Mouse (Mus musculus): ENCODE measurements around the gene Brsk1. TPM values are rescaled to one million over a fixed set of nuclear protein-coding genes. Genes with fewer than 3 reads are reported as not detected.
A peak's percentile ranks its signal among the peaks of the same experiment; 100 is the strongest.

Gene Brsk1
- total RNA-seq, 2 experiments from 2014 or later: 258 to 262 TPM

DNA sequence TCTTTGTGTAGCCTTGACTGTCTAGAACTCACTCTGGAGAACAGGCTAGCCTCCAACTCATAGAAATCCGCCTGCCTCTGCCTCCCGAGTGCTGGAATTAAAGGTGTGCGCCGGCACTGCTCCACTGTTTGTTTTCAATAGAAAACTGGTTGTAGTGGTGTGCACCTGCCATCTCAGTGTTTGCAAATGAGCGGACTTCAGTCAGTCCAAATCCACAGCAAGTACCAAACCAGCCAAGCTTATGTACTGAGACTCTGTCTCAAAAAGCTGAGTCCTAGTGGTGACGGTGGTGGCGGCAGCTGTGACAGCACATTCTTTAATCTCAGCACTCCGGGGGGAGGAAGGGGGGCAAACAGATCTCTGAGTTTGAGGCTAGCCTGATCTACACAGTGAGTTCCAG, 21.9 kb upstream of the Brsk1 start:
- no peak for DNase-seq
- intact Hi-C loops (cut with DNase I): no loop called here

DNA sequence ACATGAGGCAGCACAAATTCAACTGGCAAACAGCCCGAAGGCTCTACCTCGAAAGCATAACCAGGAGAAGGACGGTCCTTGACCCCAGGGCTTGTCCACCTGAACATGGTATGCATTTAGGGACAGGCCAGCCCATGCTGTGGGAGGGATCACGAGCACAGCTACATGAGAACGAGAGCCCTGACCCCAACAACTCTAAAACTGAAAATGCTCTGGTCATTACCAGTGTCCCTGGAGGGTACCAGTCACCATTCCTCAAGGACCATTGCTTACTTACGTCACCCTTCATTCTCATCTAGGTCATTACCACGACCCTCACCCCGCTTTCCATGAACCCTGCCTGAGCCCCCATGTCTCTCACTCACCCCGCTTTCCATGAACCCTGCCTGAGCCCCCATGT, 21.2 kb upstream of the Brsk1 start:
- intact Hi-C loops (cut with DNase I): no loop called here
- no peak for DNase-seq

DNA sequence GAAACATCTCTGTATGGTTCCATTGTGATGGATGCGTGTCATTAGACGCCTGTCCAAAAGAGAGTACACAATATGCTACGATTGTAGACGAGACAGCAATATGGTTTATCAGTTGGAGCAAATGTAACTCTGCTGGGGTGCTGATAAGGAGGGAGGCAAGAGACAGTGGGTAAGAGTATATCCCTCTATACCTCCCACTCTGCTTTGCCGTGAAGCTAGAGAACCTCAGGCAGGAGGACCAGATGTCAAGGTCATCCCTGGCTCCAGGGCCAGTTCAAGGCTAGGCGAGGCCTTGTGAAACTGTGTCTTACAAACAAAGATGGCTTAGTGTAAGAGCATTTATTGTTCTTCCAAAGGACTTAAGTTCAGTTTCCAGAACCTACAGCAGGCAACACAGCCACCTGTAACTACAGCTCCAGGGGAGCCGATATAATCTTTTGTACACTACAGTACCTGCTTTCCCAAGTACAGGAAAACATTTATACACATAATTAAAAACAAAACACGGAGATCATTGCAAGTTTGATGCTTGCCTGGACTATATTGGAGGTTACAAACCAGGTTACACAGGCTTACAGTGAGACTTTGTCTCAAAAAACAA, 19.6 kb upstream of the Brsk1 start:
- intact Hi-C loops (cut with DNase I): no loop called here
- DNase-seq: no peak

DNA sequence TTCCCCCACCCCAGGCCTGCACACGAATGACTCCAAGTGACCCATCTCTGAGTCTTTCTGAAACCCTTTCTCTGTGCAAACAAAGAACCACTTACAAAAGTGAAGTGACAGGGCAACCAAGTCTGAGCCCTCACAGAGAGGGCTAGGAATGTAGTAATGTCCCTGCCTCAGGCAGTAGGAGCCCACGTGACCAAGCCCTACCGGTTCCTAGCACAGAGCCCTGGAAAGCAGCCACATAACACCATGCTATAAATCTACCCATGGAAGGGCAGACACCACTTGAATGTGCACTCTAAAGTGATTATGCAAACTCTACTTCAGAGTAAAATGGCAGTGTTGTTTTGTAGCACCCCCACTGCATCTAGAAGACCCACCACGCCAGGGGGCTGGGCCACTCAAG, 18.4 kb upstream of the Brsk1 start:
- intact Hi-C loops (cut with DNase I): no loop called here

DNA sequence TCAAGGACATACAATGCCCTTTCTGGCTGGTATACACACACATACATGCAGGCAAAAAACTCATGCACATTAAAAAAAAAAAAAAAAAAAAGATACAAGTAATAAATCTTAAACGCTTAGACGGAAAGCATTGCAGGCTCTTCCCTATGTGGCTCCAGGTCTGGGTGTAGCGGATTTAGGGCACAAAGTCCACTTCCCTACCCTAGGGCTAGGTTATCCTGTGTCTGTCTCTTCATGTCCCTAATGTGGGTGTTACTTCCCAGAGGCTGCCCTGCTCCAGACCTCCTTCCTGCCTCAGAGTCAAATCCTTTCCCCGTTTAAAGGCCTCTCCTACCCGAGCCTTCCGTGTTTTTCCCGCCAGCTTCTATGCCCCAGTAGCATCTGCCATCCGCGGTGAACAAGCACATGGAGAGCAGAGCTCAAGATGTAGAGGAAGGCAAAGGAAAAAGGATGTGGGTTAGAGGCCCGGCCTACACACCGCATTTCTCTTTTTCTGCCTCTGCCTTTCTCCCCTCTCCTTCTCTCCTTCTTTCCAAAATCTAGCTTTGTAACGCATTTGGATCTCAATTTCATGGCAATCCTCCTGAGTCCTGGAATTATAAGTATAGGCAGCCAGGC, 16.2 kb upstream of the Brsk1 start:
- no peak for DNase-seq
- intact Hi-C loops (cut with DNase I): no loop called here

More for the DNA sequence above, 18.4 kb upstream of the Brsk1 start:
- DNase-seq: no peak

DNA sequence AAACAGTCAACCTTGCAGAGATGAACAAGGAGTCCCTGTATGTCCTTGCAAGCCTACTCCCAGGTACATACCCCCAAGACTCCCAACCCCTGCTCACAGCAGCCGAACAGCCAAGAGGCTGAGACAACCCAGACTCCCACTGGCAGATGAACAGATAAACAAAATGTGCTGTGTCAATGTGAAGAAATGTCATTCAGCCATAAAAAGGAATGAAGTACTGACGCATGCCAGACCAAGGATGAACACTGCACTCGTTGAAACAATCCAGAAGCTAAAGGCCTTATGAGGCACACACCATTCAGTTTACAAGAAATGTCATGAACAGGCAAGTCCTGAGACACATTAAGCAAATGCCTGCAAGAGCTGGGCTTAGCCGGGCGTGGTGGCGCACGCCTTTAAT, 15.2 kb upstream of the Brsk1 start:
- DNase-seq: no peak
- intact Hi-C loops (cut with DNase I): no loop called here

DNA sequence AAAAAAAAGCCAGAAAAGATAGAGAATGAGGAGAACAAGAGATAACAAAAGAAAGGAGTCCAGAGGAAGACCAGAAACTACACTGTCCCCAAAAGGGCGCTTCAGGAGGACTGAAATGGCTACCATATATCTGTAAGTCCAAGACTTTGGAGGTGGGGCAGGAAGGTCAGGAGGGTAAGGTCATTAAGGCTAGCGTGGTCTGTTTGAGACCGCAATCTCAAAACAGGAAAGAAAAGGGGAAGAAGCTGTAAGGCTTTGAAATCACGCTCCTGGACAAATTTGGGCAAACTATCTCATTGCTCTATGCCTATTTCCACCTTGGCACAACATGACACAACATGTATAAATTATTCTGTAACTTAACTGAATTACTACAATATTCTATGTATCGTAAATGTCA, 7.1 kb upstream of the Brsk1 start:
- DNase-seq: no peak
- intact Hi-C loops (cut with DNase I): no loop called here

DNA sequence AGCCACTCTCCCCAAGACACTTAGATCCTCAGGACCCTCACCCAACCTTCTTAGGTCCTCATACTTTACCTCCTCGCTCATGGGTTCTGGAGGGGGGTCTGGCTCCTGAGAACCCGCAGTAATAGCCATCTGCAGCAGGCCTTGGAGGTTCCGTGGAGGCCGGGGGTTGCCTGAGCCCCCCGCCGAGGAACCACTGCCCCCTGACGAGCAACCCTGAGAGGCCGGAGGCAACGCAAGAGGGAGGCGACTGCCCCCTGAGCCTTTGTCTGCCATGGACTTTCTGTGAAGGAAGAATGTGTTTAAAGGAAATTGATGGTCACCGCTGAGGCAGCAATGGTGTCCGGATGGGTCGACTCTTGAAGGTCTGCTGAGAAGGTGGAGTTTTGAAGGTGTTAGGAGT, 6.2 kb upstream of the Brsk1 start:
- intact Hi-C loops (cut with DNase I): no loop called here
- DNase-seq: no peak

DNA sequence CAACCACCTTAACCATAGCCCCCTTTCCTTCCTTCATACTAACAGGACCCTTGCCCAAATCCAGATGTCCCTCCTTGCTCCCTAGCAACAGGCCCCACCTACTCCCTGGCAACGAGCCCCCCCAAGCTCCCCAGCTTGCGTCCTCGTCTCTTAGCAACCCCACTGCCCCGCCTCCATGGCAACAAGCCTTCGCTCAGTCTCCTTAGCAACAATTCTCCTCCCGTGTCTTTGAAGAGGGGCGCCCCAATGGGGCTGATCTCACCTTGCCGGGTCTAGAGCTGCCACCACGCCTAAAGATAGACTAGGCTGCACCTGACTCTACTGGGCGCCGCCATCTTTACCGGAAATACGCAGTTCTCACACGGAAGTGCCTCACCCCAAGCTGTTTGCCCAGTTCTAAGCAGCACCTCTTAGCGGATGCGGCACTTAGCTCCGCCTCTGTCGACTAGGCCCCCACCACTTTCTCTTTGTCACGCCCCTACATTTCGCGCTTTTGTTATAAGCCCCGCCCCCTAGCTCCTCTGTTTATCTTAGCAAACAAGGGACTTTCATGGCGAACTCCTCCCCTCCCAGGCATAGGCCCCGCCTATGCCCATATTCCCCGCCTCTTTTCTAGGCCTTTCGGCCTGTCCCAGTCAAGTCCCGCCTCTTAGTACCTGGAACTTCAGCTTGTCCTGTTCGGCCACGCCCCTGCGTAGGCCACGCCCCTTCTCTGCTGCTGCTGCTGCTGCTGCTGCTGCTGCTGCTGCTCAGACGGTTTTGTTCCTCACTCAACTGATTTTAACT, 5.6 kb upstream of the Brsk1 start, which contains the start of gene Hspbp1:
Gene Hspbp1 (minus strand): TSS at position 437 of the 786 bp plus-strand sequence.
- intact Hi-C loops (cut with DNase I): no loop called here
- DNase-seq: peak; percentile 90

DNA sequence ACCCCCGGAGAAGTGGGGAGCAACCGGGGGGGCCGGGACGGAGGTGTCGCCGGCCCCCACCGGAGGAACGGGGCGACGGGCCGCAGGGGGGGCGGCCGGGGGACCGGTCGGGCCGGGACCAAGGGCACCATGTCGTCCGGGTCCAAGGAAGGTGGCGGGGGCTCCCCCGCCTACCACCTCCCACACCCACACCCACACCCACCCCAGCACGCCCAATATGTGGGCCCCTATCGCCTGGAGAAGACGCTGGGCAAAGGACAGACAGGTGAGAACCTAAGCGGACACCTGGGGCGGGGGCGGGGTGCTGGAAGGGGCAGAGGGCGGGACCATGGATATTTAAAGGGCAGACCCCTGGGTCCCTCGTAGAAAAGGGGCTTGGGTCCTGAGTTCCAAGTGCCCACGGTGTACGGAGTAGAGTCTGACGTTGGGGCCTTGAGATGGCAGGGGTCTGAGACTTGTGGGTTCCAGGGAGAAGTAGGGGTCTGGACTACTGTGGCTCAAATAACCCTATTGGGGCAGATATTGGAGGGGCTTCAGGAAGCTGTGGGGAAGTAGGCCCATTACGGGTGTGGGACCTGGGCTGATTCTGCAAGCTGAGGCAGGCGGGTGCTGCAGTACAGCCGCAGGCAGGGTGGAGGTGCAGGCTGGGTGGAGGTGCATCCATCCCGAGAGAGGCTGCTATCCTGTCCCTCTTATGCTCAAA, 698 bp downstream of the Brsk1 start:
- DNase-seq: peak; percentile 30

DNA sequence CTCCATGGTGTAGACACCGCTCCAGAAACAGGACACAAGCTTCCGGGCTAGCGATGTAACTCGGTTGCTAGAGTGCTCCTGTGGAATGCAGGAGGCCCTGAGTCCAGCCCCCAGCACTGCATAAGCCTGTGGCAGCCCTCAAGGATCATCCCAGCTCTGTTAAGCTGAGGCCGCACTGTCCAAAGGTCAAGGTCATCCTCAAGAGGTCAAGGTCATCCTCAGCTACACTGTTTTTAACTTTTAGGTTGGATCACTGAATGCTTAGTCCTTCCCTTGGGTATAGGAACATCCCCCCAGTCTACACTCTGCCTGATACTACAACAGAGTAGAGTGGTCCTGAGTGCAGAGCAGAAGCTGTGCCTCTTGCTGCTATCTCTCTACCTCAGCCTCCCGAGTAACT, 2.6 kb downstream of the Brsk1 start:
- intact Hi-C loops (cut with DNase I): no loop called here
- DNase-seq: no peak

More for the DNA sequence above, 698 bp downstream of the Brsk1 start:
- intact Hi-C loops (cut with DNase I): no loop called here

DNA sequence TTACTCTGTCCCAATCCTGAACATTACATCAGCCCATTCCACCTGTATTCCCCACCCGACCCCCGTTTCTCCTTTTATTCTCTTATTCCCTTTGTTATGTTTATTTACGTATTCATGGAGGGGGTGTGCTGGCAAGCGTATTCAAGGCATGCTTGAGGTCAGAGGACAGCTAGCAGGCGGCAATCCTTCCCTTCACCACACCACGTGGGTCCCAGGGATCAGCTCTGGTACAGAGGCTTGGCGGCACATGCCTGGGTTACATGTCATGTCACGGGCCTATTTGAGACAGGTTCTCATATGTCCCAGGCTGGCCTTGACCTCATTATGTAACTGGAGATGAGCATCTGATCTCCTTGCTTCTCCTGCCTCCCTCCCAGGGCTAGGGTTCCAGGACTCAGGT, 11.9 kb downstream of the Brsk1 start:
- no peak for DNase-seq
- intact Hi-C loops (cut with DNase I): loop anchor here (10.0 kb wide), 1 partner anchor 92 kb away; the partner anchor contains the start of gene Rpl28

DNA sequence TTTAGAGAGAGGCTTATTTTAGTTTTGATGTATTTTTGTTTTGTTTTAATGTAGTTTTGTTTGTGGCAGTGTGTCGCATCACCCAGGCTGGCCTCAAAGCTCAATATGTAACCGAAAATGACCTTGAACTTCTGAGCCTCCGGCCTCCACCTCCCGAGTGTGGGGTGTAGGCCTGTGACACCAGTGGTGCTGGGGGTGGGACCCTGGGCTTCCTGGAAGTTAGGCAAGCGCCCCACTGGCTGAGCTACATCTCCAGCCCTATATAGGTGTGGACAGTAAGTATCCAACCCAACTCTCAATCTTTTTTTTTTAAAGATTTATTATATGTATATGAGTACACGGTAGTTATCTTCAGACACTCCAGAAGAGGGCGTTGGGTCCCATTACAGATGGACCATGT, 12.8 kb downstream of the Brsk1 start:
- intact Hi-C loops (cut with DNase I): loop anchor here (10.0 kb wide), 1 partner anchor 92 kb away; the partner anchor contains the start of gene Rpl28
- DNase-seq: no peak

DNA sequence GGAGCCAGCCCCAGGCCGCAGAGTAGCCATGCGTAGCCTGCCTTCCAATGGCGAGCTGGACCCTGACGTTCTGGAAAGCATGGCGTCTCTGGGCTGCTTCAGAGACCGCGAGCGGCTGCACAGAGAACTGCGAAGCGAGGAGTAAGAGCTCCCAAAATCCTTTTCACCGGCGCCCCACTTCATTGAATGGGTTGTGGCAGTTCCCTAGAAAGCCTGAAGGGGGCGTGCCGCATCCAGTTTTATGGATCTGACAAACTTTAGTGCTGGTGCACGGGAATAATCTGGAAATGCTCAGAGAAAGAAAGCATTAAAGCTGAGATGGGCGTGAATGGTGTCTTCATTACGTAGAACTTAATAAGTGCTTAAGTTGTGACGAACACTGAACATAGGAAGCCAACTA, 14.7 kb downstream of the Brsk1 start:
- intact Hi-C loops (cut with DNase I): loop anchor here (10.0 kb wide), 1 partner anchor 90 kb away; the partner anchor contains the start of gene Rpl28
- DNase-seq: peak; percentile 58

DNA sequence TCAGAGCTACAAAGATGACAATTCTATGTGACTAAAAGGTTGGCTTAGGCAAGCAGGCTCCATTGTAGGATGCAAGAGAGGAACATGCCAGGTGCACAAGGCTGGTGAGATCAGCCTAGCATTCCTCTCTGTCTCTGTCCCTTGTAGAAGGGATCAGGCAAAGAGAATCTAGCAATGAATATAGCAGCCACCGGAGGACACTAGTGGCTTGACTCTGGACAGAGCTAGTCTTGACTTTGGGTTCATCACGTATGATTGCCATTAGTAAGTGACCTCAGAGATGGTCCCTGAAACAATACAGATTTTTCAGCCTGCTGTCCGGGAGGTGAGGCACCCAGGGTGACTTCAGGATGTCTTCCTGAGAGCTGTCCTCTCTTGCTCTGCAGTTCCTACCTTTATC, 22.2 kb downstream of the Brsk1 start:
- intact Hi-C loops (cut with DNase I): no loop called here
- DNase-seq: no peak

DNA sequence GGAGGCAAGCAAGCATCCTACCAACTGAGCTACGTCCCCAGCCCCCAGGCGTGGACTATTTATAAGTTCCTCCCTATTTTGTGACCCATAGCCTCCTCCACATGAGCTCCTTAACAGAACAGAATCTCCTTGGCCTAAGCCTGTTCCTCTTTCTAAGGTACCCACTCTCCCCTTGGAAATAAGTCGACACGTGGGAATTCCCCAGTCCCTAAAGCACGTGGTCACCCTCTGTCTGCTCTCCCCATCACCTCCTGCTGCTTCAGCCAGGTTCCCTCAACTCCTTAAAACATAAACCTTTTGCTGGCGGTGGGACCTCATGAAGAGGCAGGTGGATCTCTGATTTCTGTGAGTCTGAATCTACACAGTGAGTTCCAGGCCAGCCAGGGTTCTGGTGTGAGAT, 26.6 kb downstream of the Brsk1 start:
- intact Hi-C loops (cut with DNase I): no loop called here
- no peak for DNase-seq

DNA sequence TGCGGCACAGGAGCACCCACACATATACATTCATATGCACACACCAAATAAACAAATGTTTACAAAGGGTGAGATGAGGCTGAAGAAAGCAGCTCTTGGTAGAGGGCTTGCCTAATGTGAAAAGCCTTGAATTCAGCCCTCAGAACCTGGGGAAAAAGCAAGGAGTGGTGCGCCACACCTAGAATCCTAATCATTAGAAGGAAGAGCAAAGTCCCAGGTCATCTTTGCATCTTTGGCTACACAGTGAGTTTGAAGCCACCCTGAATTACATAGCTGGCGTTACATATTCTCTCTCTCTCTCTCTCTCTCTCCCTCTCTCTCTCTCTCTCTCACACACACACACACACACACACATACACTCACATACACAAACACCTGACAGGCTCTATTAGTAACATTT, 28.9 kb downstream of the Brsk1 start:
- intact Hi-C loops (cut with DNase I): no loop called here
- no peak for DNase-seq

DNA sequence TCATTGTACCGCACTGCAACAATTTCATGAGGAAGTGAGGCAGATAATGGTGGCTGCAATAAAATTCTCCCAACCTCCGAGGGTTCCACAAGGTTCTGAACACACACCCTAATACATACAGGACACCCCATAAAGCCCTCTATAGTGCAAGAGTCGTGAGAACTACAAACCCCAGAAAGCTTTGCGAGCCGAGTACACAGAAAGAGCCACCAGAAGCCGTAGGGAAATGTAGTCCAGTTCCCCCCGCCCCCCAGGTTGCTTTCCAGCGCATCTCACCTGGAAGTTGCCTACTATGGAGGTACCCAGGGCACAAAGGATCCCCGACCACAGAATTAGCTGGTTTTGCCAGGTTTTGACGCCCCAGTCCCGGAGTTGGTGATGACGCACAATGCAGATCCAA, 33.1 kb downstream of the Brsk1 start:
- intact Hi-C loops (cut with DNase I): no loop called here
- DNase-seq: peak; percentile 42

DNA sequence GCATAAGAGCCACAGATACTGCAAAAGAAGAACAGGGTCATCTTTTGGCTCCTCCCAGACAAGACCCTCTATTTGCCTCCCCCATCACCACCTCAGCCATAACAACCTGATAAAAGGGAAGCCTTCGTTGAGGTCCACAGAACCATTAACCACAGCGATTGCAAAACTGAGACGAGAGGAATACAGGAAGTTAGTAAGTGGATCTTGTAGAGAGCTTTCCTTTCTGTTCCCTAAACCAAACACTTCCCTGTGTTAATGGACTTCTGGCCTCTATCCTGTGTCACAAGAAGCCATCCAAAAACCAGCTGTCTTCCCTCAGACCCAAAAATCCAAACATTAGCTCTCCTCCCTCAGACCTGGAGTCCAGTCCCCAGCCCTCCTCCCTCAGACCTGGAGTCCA, 34.0 kb downstream of the Brsk1 start:
- DNase-seq: no peak
- intact Hi-C loops (cut with DNase I): no loop called here

DNA sequence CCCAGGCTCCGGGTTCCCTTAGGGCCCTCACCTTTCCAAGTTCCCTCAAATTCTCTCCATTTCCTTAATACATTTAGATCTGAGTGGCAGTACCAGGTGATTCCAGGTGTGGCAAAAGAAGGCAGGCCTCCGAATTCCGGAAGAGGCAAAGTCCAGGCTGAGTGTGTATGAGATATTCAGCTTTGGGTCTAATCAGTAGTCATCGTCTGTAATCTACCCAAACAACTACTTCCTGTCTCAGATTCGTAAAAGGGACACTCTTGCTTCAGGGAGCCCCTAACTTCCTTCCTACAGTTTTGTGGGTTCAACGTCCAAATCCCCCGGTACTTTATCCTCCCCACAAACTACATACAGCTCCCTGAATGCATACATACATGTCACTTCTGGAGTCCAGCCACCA, 34.8 kb downstream of the Brsk1 start, which contains the start of gene Tmem150b:
Gene Tmem150b (minus strand): TSS at position 81 of the 400 bp plus-strand sequence.
- no peak for DNase-seq
- intact Hi-C loops (cut with DNase I): no loop called here

DNA sequence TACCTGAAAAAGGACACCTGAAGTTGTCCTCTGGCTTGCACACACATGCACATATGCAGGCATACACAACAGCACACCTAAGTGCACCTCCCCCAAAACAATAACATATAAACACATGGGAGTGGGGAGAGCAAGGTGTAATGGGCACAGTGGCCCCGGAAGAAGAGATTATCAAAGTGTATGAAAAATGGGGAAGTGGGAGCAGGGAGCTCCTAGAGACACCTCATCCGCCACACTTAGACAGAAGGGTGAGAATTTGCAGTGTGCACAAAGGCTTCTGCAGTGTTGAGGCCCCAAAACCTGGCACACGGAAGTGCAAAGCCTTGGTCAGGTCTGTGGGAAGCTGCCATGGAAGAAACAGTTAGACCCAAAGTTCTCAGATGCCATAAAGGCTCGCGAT, 40.7 kb downstream of the Brsk1 start:
- intact Hi-C loops (cut with DNase I): no loop called here
- DNase-seq: no peak
